In genomic region chr2:44557669-44558281, GRCm38 (mm10) we compare ENCODE assay signal across 10 mouse cellular contexts.
DNase-seq lines count a peak whose midpoint lies in the region; ATAC-seq and TF ChIP-seq lines count a peak whose summit lies in the region.
"Had no signal": no experiment of that assay in that cellular context is flagged by ENCODE, and none has a peak within 500 bp of the region (broad histone marks: within the 10 kb centered on the region; RNA-seq: fewer than 3 reads in every experiment).

No protein-coding gene starts in this region.

- DNase-seq in layer of hippocampus, adult 2 months (ENCODE audit: low spot score in 2 of 2): no peak
- DNase-seq in layer of hippocampus, postnatal 25 days (ENCODE audit: extremely low spot score in 1 of 2, low spot score in 1 of 2): no peak
- DNase-seq in forebrain, embryonic 11.5 days (ENCODE audit: low spot score): no peak
- no peak for DNase-seq in MN1 (ENCODE audit: low spot score)
- no peak for DNase-seq in thymus, postnatal 36 days

- peak overlapping the region; percentile 93 for H3K27ac ChIP-seq in layer of hippocampus, adult 2 months
- no peak overlapping the region for H3K27ac ChIP-seq in forebrain, embryonic 11.5 days (ENCODE audit: low read depth, low read length)
- H3K27ac ChIP-seq in hindbrain, embryonic 15.5 days (replicated peaks): no peak overlapping the region
- no peak overlapping the region for H3K27ac ChIP-seq in neural tube, embryonic 12.5 days

- WGBS in forebrain, embryonic 11.5 days: 38% methylated on average over 12 of the region's 12 CpGs
- WGBS in hindbrain, embryonic 15.5 days: 53% methylated on average over 12 of the region's 12 CpGs
- WGBS in neural tube, embryonic 12.5 days: 48% methylated on average over 12 of the region's 12 CpGs

- H3K4me3 ChIP-seq in layer of hippocampus, adult 2 months: peak overlapping the region; percentile 63
- no peak overlapping the region for H3K4me3 ChIP-seq in forebrain, embryonic 11.5 days (ENCODE audit: low read depth, low read length)
- H3K4me3 ChIP-seq in hindbrain, embryonic 15.5 days: 0 out of 2 replicates have a peak overlapping the region, but pooled peaks have one; percentile 49
- H3K4me3 ChIP-seq in neural tube, embryonic 12.5 days: no peak overlapping the region

- peaks cover 5% of the 10 kb centered on the region; the same call in 1 of the 2 replicates for H3K4me1 ChIP-seq in forebrain, embryonic 11.5 days (replicated peaks; ENCODE audit: control insufficient read depth, insufficient read depth, low read length)
- H3K4me1 ChIP-seq in hindbrain, embryonic 15.5 days (replicated peaks): peaks cover 18% of the 10 kb centered on the region
- peaks cover 10% of the 10 kb centered on the region; the same call in 1 of the 2 replicates for H3K4me1 ChIP-seq in neural tube, embryonic 12.5 days

- H3K27me3 ChIP-seq in forebrain, embryonic 11.5 days (ENCODE audit: control insufficient read depth, insufficient read depth, low read length): peaks cover 4% of the 10 kb centered on the region; the same call in 1 of the 2 replicates
- no peaks in the 10 kb centered on the region; the same call in 1 of the 2 replicates for H3K27me3 ChIP-seq in hindbrain, embryonic 15.5 days
- no peaks in the 10 kb centered on the region for H3K27me3 ChIP-seq in neural tube, embryonic 12.5 days (replicated peaks)
- H3K27me3 ChIP-seq: Patski had no signal

- no peak overlapping the region for H3K9ac ChIP-seq in forebrain, embryonic 11.5 days (ENCODE audit: low read length)
- no peak overlapping the region for H3K9ac ChIP-seq in hindbrain, embryonic 15.5 days
- no peak overlapping the region for H3K9ac ChIP-seq in neural tube, embryonic 12.5 days

- TF ChIP-seq CTCF in layer of hippocampus, adult 2 months (conservative IDR thresholded peaks at IDR 0.05): no peak

- 0 out of 2 replicates have a peak, but pooled peaks have one; percentile 17 for ATAC-seq in forebrain, embryonic 11.5 days (replicated peaks; ENCODE audit: low FRiP score)
- no peak for ATAC-seq in hindbrain, embryonic 15.5 days (ENCODE audit: low FRiP score, low read depth)
- ATAC-seq in neural tube, embryonic 12.5 days (ENCODE audit: low FRiP score, low read depth): peak; percentile 26; the same call in 1 of the 2 replicates
- no peak for ATAC-seq in activated CD4-positive, CD25-positive, alpha-beta regulatory T cell, adult 4 months
- ATAC-seq: Patski had no signal

- no peak overlapping the region for H3K4me2 ChIP-seq in forebrain, embryonic 11.5 days (ENCODE audit: low read depth, low read length, severe bottlenecking)
- H3K4me2 ChIP-seq in hindbrain, embryonic 15.5 days: peak overlapping the region; percentile 95
- H3K4me2 ChIP-seq in neural tube, embryonic 12.5 days (replicated peaks): peak overlapping the region; percentile 84

- H3K36me3 ChIP-seq in forebrain, embryonic 11.5 days (ENCODE audit: control insufficient read depth, insufficient read depth, low read length): no peaks in the 10 kb centered on the region
- H3K36me3 ChIP-seq in hindbrain, embryonic 15.5 days: no peaks in the 10 kb centered on the region
- H3K36me3 ChIP-seq in neural tube, embryonic 12.5 days: no peaks in the 10 kb centered on the region

- no peaks in the 10 kb centered on the region for H3K9me3 ChIP-seq in forebrain, embryonic 11.5 days (ENCODE audit: control insufficient read depth, low read length)
- H3K9me3 ChIP-seq in hindbrain, embryonic 15.5 days: no peaks in the 10 kb centered on the region
- H3K9me3 ChIP-seq in neural tube, embryonic 12.5 days: no peaks in the 10 kb centered on the region
- H3K9me3 ChIP-seq: megakaryocyte, embryonic 14.5 days had no signal

Comparison
In these comparisons a context has a peak if more than half of its experiments do, and no peak if none do; other contexts are left out.
1. H3K4me3 ChIP-seq: peak in layer of hippocampus, adult 2 months (single experiment) and hindbrain, embryonic 15.5 days (single experiment); none in forebrain, embryonic 11.5 days (single experiment) and neural tube, embryonic 12.5 days (single experiment).
2. ATAC-seq: peak in forebrain, embryonic 11.5 days (single experiment) and neural tube, embryonic 12.5 days (single experiment); none in hindbrain, embryonic 15.5 days (single experiment) and activated CD4-positive, CD25-positive, alpha-beta regulatory T cell, adult 4 months (single experiment).